Mouse (Mus musculus): ENCODE data around the gene Ect2. TPM values are rescaled to one million over a fixed set of nuclear protein-coding genes. Genes with fewer than 3 reads are reported as not detected.

Ect2 gene
- total and polyA plus RNA-seq, 3 experiments = 29.9 to 38.9 (median 36.7) TPM

DNA sequence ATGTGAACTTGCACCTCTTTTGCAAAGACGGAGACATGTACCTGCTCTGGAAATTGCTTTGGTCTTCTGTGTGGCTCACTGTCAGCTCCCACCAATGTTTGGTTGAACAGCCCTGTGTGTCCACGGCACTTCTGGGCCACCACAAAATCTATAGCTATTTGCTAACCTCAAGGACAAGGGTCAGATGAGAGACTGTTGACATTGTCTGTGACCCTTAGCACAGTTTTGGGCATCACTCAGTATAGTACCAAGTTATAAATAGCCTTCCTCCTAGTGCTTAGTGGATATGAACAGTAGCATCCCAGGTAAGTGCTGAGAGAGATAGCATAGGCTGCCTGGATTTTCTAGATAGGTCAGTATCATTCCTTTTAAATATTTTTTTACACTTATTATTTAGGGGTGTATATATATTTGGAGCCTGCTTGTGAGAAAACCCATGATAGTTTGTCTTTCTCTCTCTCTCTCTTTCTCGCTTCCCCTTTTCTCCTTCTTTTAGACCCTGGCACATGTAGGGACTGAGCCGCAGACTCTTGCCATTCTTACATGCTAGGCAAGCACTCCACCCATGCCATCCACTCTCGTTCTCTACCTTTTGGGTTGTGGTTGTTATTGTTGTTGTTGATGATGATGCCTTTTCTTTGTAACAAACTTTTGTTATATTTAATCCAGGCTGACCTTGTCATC, 48.2 kb upstream of the Ect2 start:
- Histone ChIP-seq H3K4me1 (ENCODE audit: control insufficient read depth in 1 of 2, insufficient read depth in 2 of 2) (peaks cover 5 to 58% of the 10 kb centered on the region in 2 experiments), H3K27me3 (replicated peaks) (no peaks in the 10 kb centered on the region), H3K27ac (ENCODE audit: insufficient read depth, low read depth) (no peak overlapping the region), H3K4me3 (replicated peaks in 1 of 3; ENCODE audit: low read depth in 2 of 3, low read length in 2 of 3, poor library complexity in 1 of 3) (no peak overlapping the region), H3K9me3 (replicated peaks; ENCODE audit: low read length) (no peaks in the 10 kb centered on the region), H3K4me2 (ENCODE audit: insufficient read depth, low read depth, poor library complexity, severe bottlenecking) (peak overlapping the region; percentile 19; the same call in 1 of the 2 replicates), H3K79me2 (replicated peaks; ENCODE audit: control insufficient read depth, extremely low read depth, insufficient read depth, poor library complexity, severe bottlenecking) (no peaks in the 10 kb centered on the region), H3K36me3 (replicated peaks in 1 of 2; ENCODE audit: control insufficient read depth in 1 of 2, insufficient read depth in 1 of 2, low read length in 1 of 2) (peaks cover 0 to 23% of the 10 kb centered on the region in 2 experiments), H3K9ac (ENCODE audit: insufficient read depth, low read depth) (no peak overlapping the region)
- in situ Hi-C loops (cut with MboI; ENCODE audit: low pct_ligation_motif_present, low pct_unique_long_range_greater_than_20kb, low sequenced_read_pairs) (no loop called here), dilution Hi-C loops (cut with MboI; ENCODE audit: extremely low pct_ligation_motif_present, extremely low pct_unique_long_range_greater_than_20kb, low sequenced_read_pairs) (no loop called here)
- DNase-seq (ENCODE audit: extremely low read depth) = peak; percentile 31
- TF ChIP-seq ZNF384 (IDR thresholded peaks at IDR 0.05; ENCODE audit: low read depth, low read length) (no peak), MEF2A (IDR thresholded peaks at IDR 0.05; ENCODE audit: borderline replicate concordance, low read depth, low read length) (peak; percentile 25; the same call in 1 of the 2 replicates), CTCF (conservative IDR thresholded peaks at IDR 0.05 in 1 of 2, IDR thresholded peaks at IDR 0.05 in 1 of 2; ENCODE audit: low read depth in 2 of 2, low read length in 2 of 2) (no peak), UBTF (IDR thresholded peaks at IDR 0.05; ENCODE audit: low read depth, low read length) (no peak), IRF4 (IDR thresholded peaks at IDR 0.05; ENCODE audit: low read depth, low read length) (peak; percentile 67; the same call in 1 of the 2 replicates), PAX5 (IDR thresholded peaks at IDR 0.05; ENCODE audit: low read length) (no peak), MAZ (IDR thresholded peaks at IDR 0.05; ENCODE audit: low read depth, low read length) (no peak), USF2 (conservative IDR thresholded peaks at IDR 0.05; ENCODE audit: low read depth, low read length) (no peak), ELF1 (IDR thresholded peaks at IDR 0.05; ENCODE audit: low read depth, low read length) (no peak), MXI1 (IDR thresholded peaks at IDR 0.05; ENCODE audit: low read depth, low read length) (no peak), JUN (IDR thresholded peaks at IDR 0.05; ENCODE audit: insufficient read depth, low read depth, low read length) (no peak), TBP (conservative IDR thresholded peaks at IDR 0.05; ENCODE audit: low read depth, low read length) (no peak), CHD2 (IDR thresholded peaks at IDR 0.05; ENCODE audit: low read length) (no peak), RCOR1 (conservative IDR thresholded peaks at IDR 0.05; ENCODE audit: low read depth, low read length) (no peak), HCFC1 (IDR thresholded peaks at IDR 0.05; ENCODE audit: low read depth, low read length) (no peak), POLR2AphosphoS2 (IDR thresholded peaks at IDR 0.05; ENCODE audit: low read depth, low read length) (no peak), BHLHE40 (IDR thresholded peaks at IDR 0.05; ENCODE audit: low read depth, low read length) (no peak), ETS1 (conservative IDR thresholded peaks at IDR 0.05; ENCODE audit: low read depth, low read length) (no peak), EP300 (IDR thresholded peaks at IDR 0.05; ENCODE audit: low read length) (peak; percentile 64; the same call in 1 of the 2 replicates), POLR2A (IDR thresholded peaks at IDR 0.05; ENCODE audit: low read depth, low read length) (no peak)

DNA sequence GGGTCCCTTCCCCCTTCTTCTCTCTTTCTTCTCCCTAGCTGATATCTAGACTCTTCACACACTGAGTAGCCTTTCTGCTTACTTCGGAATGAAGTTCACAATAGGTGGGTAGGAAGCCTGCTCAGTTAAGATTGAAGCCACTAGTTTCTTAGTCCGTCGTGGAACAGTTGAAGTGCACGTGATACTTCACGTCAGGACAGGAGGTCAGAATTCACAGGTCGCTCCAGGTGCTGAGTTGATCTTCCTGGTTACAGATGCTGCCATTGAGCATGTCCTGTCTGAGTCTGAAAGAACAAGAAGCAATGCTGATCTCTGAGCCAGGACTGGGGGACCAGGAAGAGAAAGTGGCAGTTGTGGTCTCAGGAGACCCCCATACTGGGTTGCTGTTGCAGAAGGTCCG, 45.4 kb upstream of the Ect2 start:
- Histone ChIP-seq H3K9ac (ENCODE audit: insufficient read depth, low read depth) (no peak overlapping the region), H3K79me2 (replicated peaks; ENCODE audit: control insufficient read depth, extremely low read depth, insufficient read depth, poor library complexity, severe bottlenecking) (no peaks in the 10 kb centered on the region), H3K4me3 (replicated peaks in 1 of 3; ENCODE audit: low read depth in 2 of 3, low read length in 2 of 3, poor library complexity in 1 of 3) (no peak overlapping the region), H3K4me1 (ENCODE audit: control insufficient read depth in 1 of 2, insufficient read depth in 2 of 2) (peaks cover 5 to 44% of the 10 kb centered on the region in 2 experiments), H3K4me2 (ENCODE audit: insufficient read depth, low read depth, poor library complexity, severe bottlenecking) (no peak overlapping the region), H3K9me3 (replicated peaks; ENCODE audit: low read length) (no peaks in the 10 kb centered on the region), H3K27ac (ENCODE audit: insufficient read depth, low read depth) (no peak overlapping the region), H3K27me3 (replicated peaks) (no peaks in the 10 kb centered on the region), H3K36me3 (replicated peaks in 1 of 2; ENCODE audit: control insufficient read depth in 1 of 2, insufficient read depth in 1 of 2, low read length in 1 of 2) (peaks cover 0 to 31% of the 10 kb centered on the region in 2 experiments)
- dilution Hi-C loops (cut with MboI; ENCODE audit: extremely low pct_ligation_motif_present, extremely low pct_unique_long_range_greater_than_20kb, low sequenced_read_pairs) (no loop called here), in situ Hi-C loops (cut with MboI; ENCODE audit: low pct_ligation_motif_present, low pct_unique_long_range_greater_than_20kb, low sequenced_read_pairs) (no loop called here)
- no peak for DNase-seq (ENCODE audit: extremely low read depth)
- TF ChIP-seq TCF12 (IDR thresholded peaks at IDR 0.05; ENCODE audit: low read depth, low read length) (no peak), ZKSCAN1 (IDR thresholded peaks at IDR 0.05; ENCODE audit: borderline replicate concordance, low read depth, low read length) (no peak), CTCF (conservative IDR thresholded peaks at IDR 0.05 in 1 of 2, IDR thresholded peaks at IDR 0.05 in 1 of 2; ENCODE audit: low read depth in 2 of 2, low read length in 2 of 2) (no peak), ZMIZ1 (IDR thresholded peaks at IDR 0.05; ENCODE audit: low read depth, low read length) (no peak), KAT2A (IDR thresholded peaks at IDR 0.05; ENCODE audit: insufficient replicate concordance, low read length) (no peak), MEF2A (IDR thresholded peaks at IDR 0.05; ENCODE audit: borderline replicate concordance, low read depth, low read length) (no peak), CHD2 (IDR thresholded peaks at IDR 0.05; ENCODE audit: low read length) (no peak), ETS1 (conservative IDR thresholded peaks at IDR 0.05; ENCODE audit: low read depth, low read length) (no peak), UBTF (IDR thresholded peaks at IDR 0.05; ENCODE audit: low read depth, low read length) (no peak), ELF1 (IDR thresholded peaks at IDR 0.05; ENCODE audit: low read depth, low read length) (no peak), GABPA (IDR thresholded peaks at IDR 0.05; ENCODE audit: insufficient replicate concordance, low read depth, low read length) (no peak), TBP (conservative IDR thresholded peaks at IDR 0.05; ENCODE audit: low read depth, low read length) (no peak), RAD21 (IDR thresholded peaks at IDR 0.05; ENCODE audit: low read depth, low read length) (no peak), MYC (IDR thresholded peaks at IDR 0.05; ENCODE audit: low read depth, low read length) (no peak)

All from CH12.LX (cell line).